Mouse (Mus musculus) megakaryocyte, embryonic 14.5 days (primary cell): ENCODE measurements around the gene Nup188.

ENCODE experiments used
- FLI1 ChIP-seq: IDR thresholded peaks from 2 replicates; pipeline ENCODE4 v1.6.1; 2012; ENCODE audit warnings: low read length, inconsistent platforms, mixed read lengths
- GATA1 ChIP-seq: IDR thresholded peaks from 3 replicates; pipeline ENCODE4 v1.6.1; 2012; ENCODE audit warnings: mixed read lengths, low read length, inconsistent platforms, borderline replicate concordance

- TF ChIP-seq GATA1 (no peak), FLI1 (no peak)
Measured at GRCm38 (mm10) chr2:30266392-30266941, 19.7 kb upstream of the Nup188 start.
